Mouse (Mus musculus): Measurements from ENCODE around the gene Jph4. TPM values are rescaled to one million over a fixed set of nuclear protein-coding genes. Genes with fewer than 3 reads are reported as not detected.
A peak's percentile ranks its signal among the peaks of the same experiment; 100 is the strongest.

The Jph4 gene
- polyA plus RNA-seq, 1 experiment from 2014 or later = 2.6 TPM

GRCm38 (mm10) chr14:55092011-55092577 is 24.6 kb downstream of the Jph4 start, which contains the start of gene Zfhx2:
Gene Zfhx2 (minus strand): TSS chr14:55092324.
- H3K4me2 ChIP-seq (replicated peaks) = peak within 1 kb of the TSS; percentile 65
- H3K36me3 ChIP-seq = no peaks in the 10 kb centered on the region
- H3K27ac ChIP-seq = peak within 1 kb of the TSS; percentile 41; the same call in 1 of the 2 replicates
- peak; percentile 89 for ATAC-seq (ENCODE audit: insufficient number of reproducible peaks, insufficient read depth, low FRiP score, low TSS enrichment)
- peaks cover 22% of the 10 kb centered on the region for H3K4me1 ChIP-seq
- H3K27me3 ChIP-seq = no peaks in the 10 kb centered on the region
- H3K9me3 ChIP-seq = no peaks in the 10 kb centered on the region
- WGBS = 2% methylated on average over 34 of the region's 34 CpGs
- H3K9ac ChIP-seq = peak within 1 kb of the TSS; percentile 61
- peak within 1 kb of the TSS; percentile 48 for H3K4me3 ChIP-seq

- Histone ChIP-seq H3K4me2 (replicated peaks) (peak overlapping the region; percentile 65), H3K4me3 (peak overlapping the region; percentile 48), H3K27me3 (no peaks in the 10 kb centered on the region), H3K4me1 (peaks cover 18% of the 10 kb centered on the region), H3K27ac (peak overlapping the region; percentile 41; the same call in 1 of the 2 replicates), H3K36me3 (no peaks in the 10 kb centered on the region), H3K9ac (peak overlapping the region; percentile 61), H3K9me3 (no peaks in the 10 kb centered on the region)
- no peak for ATAC-seq (ENCODE audit: insufficient number of reproducible peaks, insufficient read depth, low FRiP score, low TSS enrichment)
- 2% methylated on average over 34 of the region's 34 CpGs for WGBS
Measured at GRCm38 (mm10) chr14:55091209-55091865, 25.4 kb downstream of the Jph4 start.

GRCm38 (mm10) chr14:55089199-55089947 is 27.4 kb downstream of the Jph4 start:
- H3K36me3 ChIP-seq = no peaks in the 10 kb centered on the region
- ATAC-seq (ENCODE audit: insufficient number of reproducible peaks, insufficient read depth, low FRiP score, low TSS enrichment) = no peak
- H3K9me3 ChIP-seq = no peaks in the 10 kb centered on the region
- 59% methylated on average over 13 of the region's 13 CpGs for WGBS
- H3K27ac ChIP-seq = no peak overlapping the region
- H3K4me2 ChIP-seq (replicated peaks) = no peak overlapping the region
- no peak overlapping the region for H3K9ac ChIP-seq
- no peaks in the 10 kb centered on the region for H3K27me3 ChIP-seq
- H3K4me1 ChIP-seq = peaks cover 8% of the 10 kb centered on the region; the same call in 1 of the 2 replicates
- H3K4me3 ChIP-seq = no peak overlapping the region

- Histone ChIP-seq H3K27me3 (no peaks in the 10 kb centered on the region), H3K9ac (no peak overlapping the region), H3K4me1 (peaks cover 5% of the 10 kb centered on the region; the same call in 1 of the 2 replicates), H3K9me3 (no peaks in the 10 kb centered on the region), H3K4me2 (replicated peaks) (no peak overlapping the region), H3K36me3 (no peaks in the 10 kb centered on the region), H3K27ac (no peak overlapping the region), H3K4me3 (no peak overlapping the region)
- 86% methylated on average over 6 of the region's 6 CpGs for WGBS
- ATAC-seq (ENCODE audit: insufficient number of reproducible peaks, insufficient read depth, low FRiP score, low TSS enrichment) = no peak
Measured at GRCm38 (mm10) chr14:55086009-55086514, 30.7 kb downstream of the Jph4 start.

GRCm38 (mm10) chr14:55085324-55086008 is 31.3 kb downstream of the Jph4 start:
- H3K27ac ChIP-seq = no peak overlapping the region
- no peaks in the 10 kb centered on the region for H3K36me3 ChIP-seq
- H3K4me3 ChIP-seq = no peak overlapping the region
- H3K9me3 ChIP-seq = no peaks in the 10 kb centered on the region
- H3K4me2 ChIP-seq (replicated peaks) = no peak overlapping the region
- no peak overlapping the region for H3K9ac ChIP-seq
- 42% methylated on average over 9 of the region's 9 CpGs for WGBS
- no peaks in the 10 kb centered on the region for H3K27me3 ChIP-seq
- peak; percentile 37; the same call in 1 of the 2 replicates for ATAC-seq (ENCODE audit: insufficient number of reproducible peaks, insufficient read depth, low FRiP score, low TSS enrichment)
- H3K4me1 ChIP-seq = no peaks in the 10 kb centered on the region

GRCm38 (mm10) chr14:55083481-55083880 is 33.3 kb downstream of the Jph4 start:
- Histone ChIP-seq H3K9ac (no peak overlapping the region), H3K27ac (no peak overlapping the region), H3K27me3 (peaks cover under 1% of the 10 kb centered on the region), H3K4me2 (replicated peaks) (no peak overlapping the region), H3K9me3 (no peaks in the 10 kb centered on the region), H3K36me3 (no peaks in the 10 kb centered on the region), H3K4me1 (peaks cover 7% of the 10 kb centered on the region), H3K4me3 (no peak overlapping the region)
- whole genome bisulfite sequencing = 68% methylated on average over 6 of the region's 6 CpGs
- no peak for ATAC-seq (ENCODE audit: insufficient number of reproducible peaks, insufficient read depth, low FRiP score, low TSS enrichment)

GRCm38 (mm10) chr14:55081105-55081504 is 35.6 kb downstream of the Jph4 start:
- Histone ChIP-seq H3K9ac (no peak overlapping the region), H3K27ac (no peak overlapping the region), H3K36me3 (no peaks in the 10 kb centered on the region), H3K27me3 (peaks cover 3% of the 10 kb centered on the region), H3K9me3 (no peaks in the 10 kb centered on the region), H3K4me2 (replicated peaks) (no peak overlapping the region), H3K4me1 (peaks cover 16% of the 10 kb centered on the region), H3K4me3 (no peak overlapping the region)
- WGBS = 37% methylated on average over 5 of the region's 5 CpGs
- ATAC-seq (ENCODE audit: insufficient number of reproducible peaks, insufficient read depth, low FRiP score, low TSS enrichment) = no peak

GRCm38 (mm10) chr14:55079214-55079970 is 37.3 kb downstream of the Jph4 start:
- ATAC-seq (ENCODE audit: insufficient number of reproducible peaks, insufficient read depth, low FRiP score, low TSS enrichment) = 0 out of 2 replicates have a peak, but pooled peaks have one; percentile 52
- WGBS = 20% methylated on average over 8 of the region's 8 CpGs
- Histone ChIP-seq H3K4me2 (replicated peaks) (peak overlapping the region; percentile 30; the same call in 1 of the 2 replicates), H3K27me3 (peaks cover 3% of the 10 kb centered on the region), H3K9me3 (no peaks in the 10 kb centered on the region), H3K9ac (no peak overlapping the region), H3K36me3 (0 out of 2 replicates have a peak, but pooled peaks cover 5% of the 10 kb centered on the region), H3K4me3 (peak overlapping the region; percentile 17; the same call in 1 of the 2 replicates), H3K27ac (no peak overlapping the region), H3K4me1 (peaks cover 16% of the 10 kb centered on the region)

- H3K4me3 ChIP-seq = peak overlapping the region; percentile 17; the same call in 1 of the 2 replicates
Measured at GRCm38 (mm10) chr14:55078366-55078989, 38.3 kb downstream of the Jph4 start.

More at GRCm38 (mm10) chr14:55078366-55078989, 38.3 kb downstream of the Jph4 start:
- WGBS = 4% methylated on average over 23 of the region's 23 CpGs
- Histone ChIP-seq H3K27ac (0 out of 2 replicates have a peak overlapping the region, but pooled peaks have one; percentile 12), H3K4me2 (replicated peaks) (peak overlapping the region; percentile 30), H3K4me1 (peaks cover 16% of the 10 kb centered on the region), H3K9ac (peak overlapping the region; percentile 24; the same call in 1 of the 2 replicates), H3K36me3 (peaks cover 8% of the 10 kb centered on the region), H3K27me3 (peaks cover 3% of the 10 kb centered on the region), H3K9me3 (no peaks in the 10 kb centered on the region)
- ATAC-seq (ENCODE audit: insufficient number of reproducible peaks, insufficient read depth, low FRiP score, low TSS enrichment) = no peak
